Mouse (Mus musculus) heart, adult 2 months (tissue): ENCODE results near the gene Sult6b1.

Experiments used
- CTCF ChIP-seq: fragments of 200-600 bp; IDR thresholded peaks from 2 replicates; pipeline ENCODE4 v1.8.1; 2022; ENCODE audit warnings: antibody characterized with exemption, mild to moderate bottlenecking, moderate library complexity
- POLR2A ChIP-seq: fragments of 200-500 bp; IDR thresholded peaks from 2 replicates; pipeline ENCODE4 v1.6.1; 2011; ENCODE audit warnings: mild to moderate bottlenecking, low read depth, low read length, control low read depth; ENCODE audit not compliant: insufficient read depth

GRCm38 (mm10) chr17:78856243-78856642 is 50.5 kb downstream of the Sult6b1 start:
- TF ChIP-seq POLR2A (no peak), CTCF (no peak)
